Mouse (Mus musculus) CH12.LX (cell line): ENCODE measurements around the gene Slc17a6. TPM values are rescaled to one million over a fixed set of nuclear protein-coding genes. Genes with fewer than 3 reads are reported as not detected.

Source experiments
- DNase-seq: peaks from one replicate; pipeline ENCODE4 v3.0.0-alpha.2; 2013; ENCODE audit errors: extremely low read depth
- H3K27ac ChIP-seq: 2 replicates; pipeline ENCODE4 v1.5.1; 2012; ENCODE audit warnings: low read depth, mild to moderate bottlenecking, control low read depth, moderate library complexity; ENCODE audit not compliant: insufficient read depth
- H3K27me3 ChIP-seq: replicated peaks from 2 replicates; pipeline ENCODE3; 2012; ENCODE audit warnings: inconsistent platforms
- H3K36me3 ChIP-seq, 2 experiments: replicated peaks in 1 of 2; 2 replicates each; pipeline versions ENCODE3 to v1.6.1; 2012; ENCODE audit warnings: inconsistent platforms in 1 of 2, low read length in 1 of 2, mild to moderate bottlenecking in 1 of 2, mixed read lengths in 1 of 2, moderate library complexity in 1 of 2; ENCODE audit not compliant: control insufficient read depth in 1 of 2, insufficient read depth in 1 of 2
- H3K4me1 ChIP-seq, 2 experiments: 2 replicates each; pipeline ENCODE4 v1.6.1; 2012; ENCODE audit warnings: inconsistent platforms in 1 of 2, moderate library complexity in 1 of 2; ENCODE audit not compliant: insufficient read depth in 2 of 2, control insufficient read depth in 1 of 2
- H3K4me2 ChIP-seq: 2 replicates; pipeline ENCODE4 v1.6.1; 2012; ENCODE audit warnings: low read depth, mild to moderate bottlenecking, control low read depth; ENCODE audit not compliant: poor library complexity, insufficient read depth, severe bottlenecking
- H3K4me3 ChIP-seq, 3 experiments: fragments of 150-350 bp in 1 of 3; sonication (generic) in 1 of 3; replicated peaks in 1 of 3; 2 replicates each; pipeline versions ENCODE3 to v1.5.1; 2011 to 2012; ENCODE audit warnings: low read depth in 2 of 3, low read length in 2 of 3, mild to moderate bottlenecking in 2 of 3, moderate library complexity in 2 of 3, control low read depth in 1 of 3, improper control_type of control experiment in 1 of 3, inconsistent platforms in 1 of 3, mixed read lengths in 1 of 3; ENCODE audit not compliant: poor library complexity in 1 of 3
- H3K79me2 ChIP-seq: replicated peaks from 2 replicates; pipeline ENCODE4 v1.6.1; 2012; ENCODE audit warnings: mild to moderate bottlenecking, moderate library complexity; ENCODE audit not compliant: control insufficient read depth, poor library complexity, insufficient read depth, severe bottlenecking; ENCODE audit errors: extremely low read depth
- H3K9ac ChIP-seq: 2 replicates; pipeline ENCODE4 v1.6.1; 2012; ENCODE audit warnings: low read depth, mild to moderate bottlenecking, control low read depth, moderate library complexity; ENCODE audit not compliant: insufficient read depth
- H3K9me3 ChIP-seq: replicated peaks from 2 replicates; pipeline ENCODE3; 2012; ENCODE audit warnings: low read length, inconsistent platforms, mixed read lengths
- CHD1 ChIP-seq: IDR thresholded peaks from 2 replicates; pipeline ENCODE4 v1.6.1; 2012; ENCODE audit warnings: low read depth, low read length, improper control_type of control experiment, inconsistent platforms
- CHD2 ChIP-seq: IDR thresholded peaks from 2 replicates; pipeline ENCODE4 v1.6.1; 2011; ENCODE audit warnings: low read length, improper control_type of control experiment
- CTCF ChIP-seq, 2 experiments: IDR thresholded peaks in 1 of 2; conservative IDR thresholded peaks in 1 of 2; 2 replicates each; pipeline ENCODE4 v1.5.1; 2011 to 2012; ENCODE audit warnings: low read depth in 2 of 2, low read length in 2 of 2, improper control_type of control experiment in 1 of 2, inconsistent platforms in 1 of 2, mild to moderate bottlenecking in 1 of 2, moderate library complexity in 1 of 2
- ELF1 ChIP-seq: IDR thresholded peaks from 2 replicates; pipeline ENCODE4 v1.6.1; 2014; ENCODE audit warnings: low read depth, mild to moderate bottlenecking, inconsistent platforms, low read length, improper control_type of control experiment
- EP300 ChIP-seq: IDR thresholded peaks from 2 replicates; pipeline ENCODE4 v1.6.1; 2011; ENCODE audit warnings: low read length, improper control_type of control experiment
- GABPA ChIP-seq: IDR thresholded peaks from 2 replicates; pipeline ENCODE4 v1.6.1; 2012; ENCODE audit warnings: low read depth, low read length, improper control_type of control experiment, inconsistent platforms; ENCODE audit not compliant: insufficient replicate concordance
- JUN ChIP-seq: IDR thresholded peaks from 2 replicates; pipeline ENCODE4 v1.6.1; 2011; ENCODE audit warnings: low read depth, mild to moderate bottlenecking, low read length, improper control_type of control experiment, moderate library complexity; ENCODE audit not compliant: insufficient read depth
- JUND ChIP-seq: conservative IDR thresholded peaks from 2 replicates; pipeline ENCODE4 v1.6.1; 2011; ENCODE audit warnings: low read depth, low read length, improper control_type of control experiment
- MAFK ChIP-seq: IDR thresholded peaks from 2 replicates; pipeline ENCODE4 v1.6.1; 2011; ENCODE audit warnings: low read length, improper control_type of control experiment; ENCODE audit not compliant: insufficient replicate concordance
- MAZ ChIP-seq: IDR thresholded peaks from 2 replicates; pipeline ENCODE4 v1.6.1; 2012; ENCODE audit warnings: low read depth, mild to moderate bottlenecking, inconsistent platforms, low read length, improper control_type of control experiment, moderate library complexity
- MXI1 ChIP-seq: IDR thresholded peaks from 2 replicates; pipeline ENCODE4 v1.6.1; 2011; ENCODE audit warnings: mild to moderate bottlenecking, low read depth, low read length, improper control_type of control experiment
- NRF1 ChIP-seq: IDR thresholded peaks from 2 replicates; pipeline ENCODE4 v1.6.1; 2014; ENCODE audit warnings: low read depth, mild to moderate bottlenecking, inconsistent platforms, low read length, improper control_type of control experiment, moderate library complexity
- RAD21 ChIP-seq: IDR thresholded peaks from 2 replicates; pipeline ENCODE4 v1.6.1; 2011; ENCODE audit warnings: low read depth, mild to moderate bottlenecking, low read length, improper control_type of control experiment, moderate library complexity
- RCOR1 ChIP-seq: conservative IDR thresholded peaks from 2 replicates; pipeline ENCODE4 v1.6.1; 2012; ENCODE audit warnings: low read depth, mild to moderate bottlenecking, inconsistent platforms, low read length, improper control_type of control experiment
- SMC3 ChIP-seq: IDR thresholded peaks from 2 replicates; pipeline ENCODE4 v1.6.1; 2011; ENCODE audit warnings: low read depth, low read length, improper control_type of control experiment
- USF1 ChIP-seq: IDR thresholded peaks from 2 replicates; pipeline ENCODE4 v1.6.1; 2014; ENCODE audit warnings: low read depth, mild to moderate bottlenecking, inconsistent platforms, low read length, improper control_type of control experiment
- USF2 ChIP-seq: conservative IDR thresholded peaks from 2 replicates; pipeline ENCODE4 v1.6.1; 2011; ENCODE audit warnings: low read depth, low read length, improper control_type of control experiment
- ZMIZ1 ChIP-seq: IDR thresholded peaks from 2 replicates; pipeline ENCODE4 v1.6.1; 2012; ENCODE audit warnings: low read depth, mild to moderate bottlenecking, inconsistent platforms, low read length, improper control_type of control experiment
- dilution Hi-C: fragments of 300-500 bp; cut with MboI; formaldehyde crosslinking; loops from 2 replicates; pipeline ENCODE4 v1.14.3; 2020; ENCODE audit warnings: low sequenced_read_pairs; ENCODE audit not compliant: extremely low pct_unique_long_range_greater_than_20kb, extremely low pct_ligation_motif_present
- in situ Hi-C: fragments of 300-500 bp; cut with MboI; formaldehyde crosslinking; loops from 3 replicates; pipeline ENCODE4 v1.14.3; 2019; ENCODE audit warnings: low sequenced_read_pairs, low pct_ligation_motif_present, low pct_unique_long_range_greater_than_20kb, mixed read lengths
- polyA plus RNA-seq: library from polyadenylated mRNA; unstranded; fragments of >175 nt; gene quantifications from 2 replicates; pipeline ENCODE4 v1.2.1, GENCODE M21; 2012; ENCODE audit warnings: low read depth; ENCODE audit not compliant: insufficient read length
- total RNA-seq, 2 experiments: library from RNA; depleted of rRNA; stranded (reverse); fragments of 300-350 nt in 1 of 2; fragments of >200 nt in 1 of 2; gene quantifications; 2 replicates each; pipeline ENCODE4 v1.2.3; 2012 to 2014

Gene Slc17a6
- total and polyA plus RNA-seq, 3 experiments, result not detected

GRCm38 (mm10) chr7:51618412-51618811, 3.4 kb upstream of the Slc17a6 start:
- Histone ChIP-seq H3K36me3 (no peaks in the 10 kb centered on the region), H3K27ac (no peak overlapping the region), H3K27me3 (no peaks in the 10 kb centered on the region), H3K9me3 (peaks cover 10% of the 10 kb centered on the region), H3K9ac (no peak overlapping the region), H3K4me1 (no peaks in the 10 kb centered on the region), H3K4me2 (no peak overlapping the region), H3K4me3 (no peak overlapping the region), H3K79me2 (no peaks in the 10 kb centered on the region)
- dilution Hi-C loops, result no loop called here
- in situ Hi-C loops, result no loop called here
- DNase-seq, result no peak
- TF ChIP-seq NRF1 (no peak), RCOR1 (no peak), JUND (no peak), MXI1 (no peak), MAFK (no peak), JUN (no peak), GABPA (no peak), CHD2 (no peak), CTCF (conservative IDR thresholded peaks at IDR 0.05 in 1 of 2, IDR thresholded peaks at IDR 0.05 in 1 of 2; ENCODE audit: low read depth in 2 of 2, low read length in 2 of 2) (no peak), SMC3 (no peak), USF1 (no peak), RAD21 (no peak), MAZ (no peak), ELF1 (no peak), CHD1 (no peak), USF2 (no peak), EP300 (no peak), ZMIZ1 (no peak)
- TF ChIP-seq, all 38 proteins: peak for 0

- H3K27me3 ChIP-seq, result no peaks in the 10 kb centered on the region
- dilution Hi-C loops, result no loop called here
- in situ Hi-C loops, result no loop called here
- no peak overlapping the region for H3K9ac ChIP-seq
- no peaks in the 10 kb centered on the region for H3K4me1 ChIP-seq
- no peak overlapping the region for H3K4me3 ChIP-seq
- H3K4me2 ChIP-seq, result no peak overlapping the region
- H3K9me3 ChIP-seq, result peaks cover 16% of the 10 kb centered on the region
- no peak for DNase-seq
- no peak for TF ChIP-seq CTCF (conservative IDR thresholded peaks at IDR 0.05 in 1 of 2, IDR thresholded peaks at IDR 0.05 in 1 of 2; ENCODE audit: low read depth in 2 of 2, low read length in 2 of 2)
- no peak for TF ChIP-seq MAFK
- no peak for TF ChIP-seq RAD21
- no peaks in the 10 kb centered on the region for H3K79me2 ChIP-seq
- H3K36me3 ChIP-seq, result no peaks in the 10 kb centered on the region
- no peak overlapping the region for H3K27ac ChIP-seq
Measured at GRCm38 (mm10) chr7:51619977-51620376, 1.8 kb upstream of the Slc17a6 start.
